Mouse (Mus musculus): ENCODE results near the gene Sbk2. TPM values are rescaled to one million over a fixed set of nuclear protein-coding genes. Genes with fewer than 3 reads are reported as not detected.

Gene Sbk2
- polyA plus RNA-seq, 1 experiment, result 0.17 TPM

GRCm38 (mm10) chr7:4925441-4926381 is 38.5 kb downstream of the Sbk2 start, which contains the start of gene Ssc5d:
Gene Ssc5d (plus strand): TSS chr7:4925785.
- H3K36me3 ChIP-seq (ENCODE audit: control insufficient read depth, insufficient read depth, low read length), result no peaks in the 10 kb centered on the region
- no peak within 1 kb of the TSS for H3K4me3 ChIP-seq (ENCODE audit: control insufficient read depth, low read depth, low read length)
- TF ChIP-seq CTCF (IDR thresholded peaks at IDR 0.05; ENCODE audit: control insufficient read depth, insufficient read depth, insufficient replicate concordance, low read depth, low read length), result no peak
- TF ChIP-seq POLR2A (IDR thresholded peaks at IDR 0.05; ENCODE audit: control insufficient read depth, low read depth, low read length), result no peak
- H3K27ac ChIP-seq (ENCODE audit: control insufficient read depth, insufficient read depth, low read depth, low read length), result peak within 1 kb of the TSS; percentile 29; the same call in 1 of the 2 replicates
- no peaks in the 10 kb centered on the region for H3K27me3 ChIP-seq (ENCODE audit: control insufficient read depth, insufficient read depth, low read length)
- H3K4me1 ChIP-seq (ENCODE audit: control insufficient read depth, insufficient read depth, low read length), result peaks cover 36% of the 10 kb centered on the region

- peak overlapping the region; percentile 29; the same call in 1 of the 2 replicates for H3K27ac ChIP-seq (ENCODE audit: control insufficient read depth, insufficient read depth, low read depth, low read length)
- H3K4me1 ChIP-seq (ENCODE audit: control insufficient read depth, insufficient read depth, low read length), result peaks cover 43% of the 10 kb centered on the region
- no peaks in the 10 kb centered on the region for H3K27me3 ChIP-seq (ENCODE audit: control insufficient read depth, insufficient read depth, low read length)
- H3K36me3 ChIP-seq (ENCODE audit: control insufficient read depth, insufficient read depth, low read length), result no peaks in the 10 kb centered on the region
- TF ChIP-seq POLR2A (IDR thresholded peaks at IDR 0.05; ENCODE audit: control insufficient read depth, low read depth, low read length), result no peak
- no peak for TF ChIP-seq CTCF (IDR thresholded peaks at IDR 0.05; ENCODE audit: control insufficient read depth, insufficient read depth, insufficient replicate concordance, low read depth, low read length)
- H3K4me3 ChIP-seq (ENCODE audit: control insufficient read depth, low read depth, low read length), result no peak overlapping the region
These were observed 39.3 kb downstream of the Sbk2 start for GRCm38 (mm10) chr7:4924891-4925301.

- no peaks in the 10 kb centered on the region for H3K36me3 ChIP-seq (ENCODE audit: control insufficient read depth, insufficient read depth, low read length)
- no peak overlapping the region for H3K4me3 ChIP-seq (ENCODE audit: control insufficient read depth, low read depth, low read length)
- peak overlapping the region; percentile 29; the same call in 1 of the 2 replicates for H3K27ac ChIP-seq (ENCODE audit: control insufficient read depth, insufficient read depth, low read depth, low read length)
- no peak for TF ChIP-seq CTCF (IDR thresholded peaks at IDR 0.05; ENCODE audit: control insufficient read depth, insufficient read depth, insufficient replicate concordance, low read depth, low read length)
- 0 out of 2 replicates have a peak, but pooled peaks have one; percentile 6 for TF ChIP-seq POLR2A (IDR thresholded peaks at IDR 0.05; ENCODE audit: control insufficient read depth, low read depth, low read length)
- H3K27me3 ChIP-seq (ENCODE audit: control insufficient read depth, insufficient read depth, low read length), result no peaks in the 10 kb centered on the region
- H3K4me1 ChIP-seq (ENCODE audit: control insufficient read depth, insufficient read depth, low read length), result peaks cover 43% of the 10 kb centered on the region
These were observed 39.7 kb downstream of the Sbk2 start for GRCm38 (mm10) chr7:4924483-4924882.

GRCm38 (mm10) chr7:4923586-4924364 is 40.4 kb downstream of the Sbk2 start:
- H3K4me3 ChIP-seq (ENCODE audit: control insufficient read depth, low read depth, low read length), result peak overlapping the region; percentile 94
- H3K27me3 ChIP-seq (ENCODE audit: control insufficient read depth, insufficient read depth, low read length), result no peaks in the 10 kb centered on the region
- peaks cover 46% of the 10 kb centered on the region for H3K4me1 ChIP-seq (ENCODE audit: control insufficient read depth, insufficient read depth, low read length)
- H3K36me3 ChIP-seq (ENCODE audit: control insufficient read depth, insufficient read depth, low read length), result no peaks in the 10 kb centered on the region
- peak overlapping the region; percentile 59 for H3K27ac ChIP-seq (ENCODE audit: control insufficient read depth, insufficient read depth, low read depth, low read length)
- TF ChIP-seq CTCF (IDR thresholded peaks at IDR 0.05; ENCODE audit: control insufficient read depth, insufficient read depth, insufficient replicate concordance, low read depth, low read length) (peak; percentile 25; the same call in 1 of the 2 replicates), POLR2A (IDR thresholded peaks at IDR 0.05; ENCODE audit: control insufficient read depth, low read depth, low read length) (0 out of 2 replicates have a peak, but pooled peaks have one; percentile 10)

DNA sequence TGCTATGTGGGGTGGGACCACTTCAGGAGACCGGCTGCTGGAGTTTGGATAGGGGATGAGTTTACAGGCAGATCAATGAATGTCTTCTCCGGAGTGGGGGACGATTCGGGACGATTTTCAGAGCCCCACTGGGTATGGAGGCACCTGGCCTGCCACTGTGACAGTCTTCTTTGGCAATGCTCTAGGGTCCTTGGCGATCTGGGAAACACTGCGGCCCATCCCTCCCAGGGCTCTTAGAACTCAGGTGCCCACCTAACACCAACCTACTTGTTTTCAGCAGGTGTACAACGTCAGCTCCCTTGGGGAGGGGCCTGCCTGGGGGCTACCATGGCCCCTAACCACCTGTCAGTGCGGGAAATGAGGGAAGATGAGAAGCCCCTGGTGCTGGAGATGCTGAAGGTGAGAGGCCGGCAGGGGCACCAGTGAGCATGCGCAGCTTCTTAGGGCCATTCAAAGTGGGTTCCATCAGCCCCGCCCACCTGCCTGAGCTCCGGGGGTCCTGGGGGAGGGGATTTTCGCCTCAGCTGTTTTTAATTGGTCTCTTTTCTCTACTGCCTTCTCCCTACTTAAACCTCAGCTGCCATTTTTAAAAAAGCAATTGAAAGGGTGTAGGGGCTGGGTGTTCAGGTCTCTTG is 41.2 kb downstream of the Sbk2 start:
- Histone ChIP-seq H3K27me3 (ENCODE audit: control insufficient read depth, insufficient read depth, low read length) (no peaks in the 10 kb centered on the region), H3K4me3 (ENCODE audit: control insufficient read depth, low read depth, low read length) (peak overlapping the region; percentile 94), H3K4me1 (ENCODE audit: control insufficient read depth, insufficient read depth, low read length) (peaks cover 46% of the 10 kb centered on the region), H3K27ac (ENCODE audit: control insufficient read depth, insufficient read depth, low read depth, low read length) (peak overlapping the region; percentile 59), H3K36me3 (ENCODE audit: control insufficient read depth, insufficient read depth, low read length) (no peaks in the 10 kb centered on the region)
- no peak for TF ChIP-seq POLR2A (IDR thresholded peaks at IDR 0.05; ENCODE audit: control insufficient read depth, low read depth, low read length)
- no peak for TF ChIP-seq CTCF (IDR thresholded peaks at IDR 0.05; ENCODE audit: control insufficient read depth, insufficient read depth, insufficient replicate concordance, low read depth, low read length)

- Histone ChIP-seq H3K4me1 (ENCODE audit: control insufficient read depth, insufficient read depth, low read length) (peaks cover 46% of the 10 kb centered on the region), H3K27ac (ENCODE audit: control insufficient read depth, insufficient read depth, low read depth, low read length) (peak overlapping the region; percentile 94), H3K36me3 (ENCODE audit: control insufficient read depth, insufficient read depth, low read length) (no peaks in the 10 kb centered on the region), H3K27me3 (ENCODE audit: control insufficient read depth, insufficient read depth, low read length) (no peaks in the 10 kb centered on the region), H3K4me3 (ENCODE audit: control insufficient read depth, low read depth, low read length) (peak overlapping the region; percentile 94)
- no peak for TF ChIP-seq CTCF (IDR thresholded peaks at IDR 0.05; ENCODE audit: control insufficient read depth, insufficient read depth, insufficient replicate concordance, low read depth, low read length)
- no peak; the same call in 1 of the 2 replicates for TF ChIP-seq POLR2A (IDR thresholded peaks at IDR 0.05; ENCODE audit: control insufficient read depth, low read depth, low read length)
These were observed 41.7 kb downstream of the Sbk2 start for GRCm38 (mm10) chr7:4922508-4922907.
